ENCODE assay signal across 8 mouse cellular contexts in genomic region chr13:45001228-45001910, GRCm38 (mm10). TPM values are rescaled to one million over a fixed set of nuclear protein-coding genes. Genes with fewer than 3 reads are reported as not detected.
DNase-seq lines count a peak whose midpoint lies in the region; ATAC-seq and TF ChIP-seq lines count a peak whose summit lies in the region.

No protein-coding gene starts in this region.

- TF ChIP-seq CTCF in layer of hippocampus, adult 2 months (conservative IDR thresholded peaks at IDR 0.05): no peak

- peak overlapping the region; percentile 88 for H3K4me2 ChIP-seq in forebrain, embryonic 13.5 days

- no peaks in the 10 kb centered on the region for H3K27me3 ChIP-seq in forebrain, embryonic 13.5 days

- H3K9me3 ChIP-seq in forebrain, embryonic 13.5 days (replicated peaks): no peaks in the 10 kb centered on the region

- intact Hi-C loops in heart, postnatal 10 days (cut with DNase I): no loop called here

- H3K36me3 ChIP-seq in forebrain, embryonic 13.5 days (ENCODE audit: poor library complexity, severe bottlenecking): peaks cover 3% of the 10 kb centered on the region; the same call in 1 of the 2 replicates

- H3K4me1 ChIP-seq in forebrain, embryonic 13.5 days: peaks cover 25% of the 10 kb centered on the region

- under 1% methylated on average over 45 of the region's 52 CpGs for WGBS in forebrain, embryonic 13.5 days

- peak overlapping the region; percentile 88 for H3K9ac ChIP-seq in forebrain, embryonic 13.5 days

- peak overlapping the region; percentile 87 for H3K4me3 ChIP-seq in forebrain, embryonic 13.5 days
- H3K4me3 ChIP-seq in layer of hippocampus, adult 2 months: peak overlapping the region; percentile 98

- peak; percentile 45 for DNase-seq in layer of hippocampus, adult 11-12 months (ENCODE audit: low spot score)
- no peak for DNase-seq in layer of hippocampus, adult 9-10 months (ENCODE audit: low spot score)
- peak; percentile 48 for DNase-seq in c-Kit-positive CD71-positive TER-119-negative erythroid progenitor cells, embryonic 14.5 days (ENCODE audit: low read depth)
- DNase-seq in heart, postnatal 10 days: peak; percentile 85 to 86
- DNase-seq in layer of hippocampus, adult 2 months (ENCODE audit: low spot score in 2 of 2): peak in 1 of 2 experiments; percentile 36
- peak; percentile 11 to 23 for DNase-seq in right cerebral cortex, postnatal 36 days (ENCODE audit: low spot score in 2 of 2)

- H3K27ac ChIP-seq in forebrain, embryonic 13.5 days: peak overlapping the region; percentile 31; the same call in 1 of the 2 replicates
- peak overlapping the region; percentile 93 for H3K27ac ChIP-seq in layer of hippocampus, adult 2 months

- ATAC-seq in forebrain, embryonic 13.5 days: peak; percentile 77
- peak; percentile 67 for ATAC-seq in megakaryocyte, adult 5-6 weeks (ENCODE audit: poor library complexity, severe bottlenecking)

RNA-seq across cellular contexts. Expression of gene Dtnbp1, which starts 0.6 kb away (rescaled TPM):
- 95.4 and 104 TPM in 2 replicates for polyA plus RNA-seq in forebrain, embryonic 13.5 days (2015; fragmentation: Nextera tagmentation; extraction: Ambion mirVana)
- total RNA-seq in heart, postnatal 10 days (2021): 10 to 100 TPM; 67.8 to 74.4 TPM
- 10 to 100 TPM; 71.7 to 80.3 TPM for total RNA-seq in layer of hippocampus, adult 2 months (2021)
- total RNA-seq in megakaryocyte, adult 5-6 weeks (2015): 41.5 and 50.7 TPM in 2 replicates
- 37.2 and 39.8 TPM in 2 replicates for total RNA-seq in megakaryocyte, adult 5-6 weeks (2017)
